Mouse (Mus musculus) gastrocnemius, postnatal 10 days (tissue): ENCODE results near the gene Atp5d. TPM values are rescaled to one million over a fixed set of nuclear protein-coding genes. Genes with fewer than 3 reads are reported as not detected.

ENCODE experiments used
- DNase-seq: peaks from one replicate; pipeline ENCODE4 v3.0.0; 2021; ENCODE audit warnings: mixed read lengths
- total RNA-seq, 2 experiments: library from RNA; stranded (reverse); gene quantifications; 2 replicates each; pipeline ENCODE4 v1.2.3; 2021

Gene Atp5d
- total RNA-seq, 2 experiments from 2014 or later, result 576 to 659 TPM

DNA sequence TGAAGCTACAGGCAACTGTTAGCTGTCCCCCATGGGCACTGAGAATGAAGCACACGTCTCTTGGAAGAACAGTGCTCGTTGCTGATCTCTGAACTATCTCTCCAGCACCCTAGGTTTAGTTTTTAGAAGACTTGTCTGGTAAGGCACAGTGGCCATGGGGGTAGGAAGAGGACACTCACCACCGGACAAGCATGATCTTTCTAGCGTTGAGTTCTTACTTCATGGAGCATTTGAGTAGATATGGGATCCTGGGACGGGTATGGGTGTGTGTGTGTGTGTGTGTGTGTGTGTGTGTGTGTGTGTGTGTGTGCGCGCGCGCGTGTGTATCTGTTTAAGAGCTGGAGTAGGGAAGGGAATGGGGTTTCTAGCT lies 2.2 kb downstream of the Atp5d start, which contains the start of gene Cbarp:
Cbarp (minus strand) TSS at position 170 of the 370 bp plus-strand sequence.
- no peak for DNase-seq

DNA sequence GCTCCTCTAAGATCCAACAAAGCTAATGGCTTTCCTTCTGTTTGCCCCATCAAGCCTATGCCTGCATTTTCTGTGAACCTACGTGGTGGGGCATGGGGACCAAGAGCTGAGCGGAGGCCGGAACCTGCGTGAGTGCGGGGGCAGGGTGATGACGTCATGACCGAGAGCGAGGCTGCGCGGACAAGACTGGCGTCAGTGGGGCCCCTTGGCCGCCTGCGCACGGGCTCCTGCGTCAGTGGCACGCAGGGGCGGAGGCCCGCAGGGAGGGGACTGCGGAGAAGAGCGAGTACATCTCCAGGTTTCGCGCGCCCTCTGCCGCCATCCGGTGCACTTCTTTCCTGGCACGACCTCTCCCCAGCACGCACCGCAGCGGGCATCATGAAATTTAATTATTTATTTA lies 2.8 kb downstream of the Atp5d start:
- DNase-seq, result peak; percentile 85

DNA sequence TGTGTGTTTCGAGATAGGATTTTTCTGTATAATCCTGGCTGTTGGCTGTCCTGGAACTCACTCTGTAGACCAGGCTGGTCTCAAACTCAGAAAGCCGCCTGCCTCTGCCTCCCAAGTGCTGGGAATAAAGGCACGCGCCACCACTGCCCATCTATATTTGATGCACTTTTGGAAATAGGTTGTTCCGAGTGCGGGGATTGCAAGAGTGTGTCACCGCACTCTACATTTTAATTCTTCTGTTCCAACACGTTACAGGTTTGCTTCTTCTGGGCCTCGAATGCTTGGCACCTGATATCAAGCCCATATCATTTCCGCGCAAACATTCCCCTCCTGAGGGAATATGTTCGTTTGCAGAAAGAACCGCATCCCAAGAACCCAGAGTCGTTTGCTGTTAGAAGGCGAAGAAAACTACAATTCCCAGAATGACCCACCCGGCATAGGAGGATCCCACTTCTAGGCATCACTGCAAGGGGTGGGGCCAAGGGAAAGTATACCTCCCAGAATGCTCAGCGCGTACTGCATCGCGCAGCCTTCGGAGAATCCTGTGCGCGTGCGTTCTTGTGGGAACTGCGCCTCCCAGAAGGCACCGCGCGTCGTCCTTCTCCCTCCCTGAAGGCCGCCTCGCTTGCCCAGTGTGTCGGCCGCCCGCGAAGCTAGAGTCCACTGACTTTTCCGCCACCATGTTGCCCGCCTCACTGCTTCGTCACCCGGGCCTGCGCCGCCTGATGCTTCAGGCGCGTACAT lies 3.5 kb downstream of the Atp5d start:
- DNase-seq, result peak; percentile 89

DNA sequence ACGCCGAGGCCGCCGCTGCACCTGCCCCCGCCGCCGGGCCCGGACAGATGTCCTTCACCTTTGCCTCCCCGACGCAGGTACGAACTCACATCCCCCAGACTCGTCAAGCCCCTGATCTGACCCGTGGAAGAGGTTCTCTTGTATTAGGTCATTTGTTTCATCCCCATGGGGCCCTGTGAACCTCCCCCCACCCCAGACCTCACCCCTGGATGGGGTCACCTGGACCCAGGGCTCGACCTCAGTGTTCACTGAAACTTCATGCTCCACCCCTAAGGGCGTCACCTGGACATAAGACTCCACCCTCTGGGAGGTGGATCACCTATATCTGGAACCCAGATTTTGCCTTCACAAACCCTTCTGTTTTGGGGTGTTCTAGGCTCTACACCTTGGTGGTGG lies 4.1 kb downstream of the Atp5d start:
- DNase-seq, result no peak

DNA sequence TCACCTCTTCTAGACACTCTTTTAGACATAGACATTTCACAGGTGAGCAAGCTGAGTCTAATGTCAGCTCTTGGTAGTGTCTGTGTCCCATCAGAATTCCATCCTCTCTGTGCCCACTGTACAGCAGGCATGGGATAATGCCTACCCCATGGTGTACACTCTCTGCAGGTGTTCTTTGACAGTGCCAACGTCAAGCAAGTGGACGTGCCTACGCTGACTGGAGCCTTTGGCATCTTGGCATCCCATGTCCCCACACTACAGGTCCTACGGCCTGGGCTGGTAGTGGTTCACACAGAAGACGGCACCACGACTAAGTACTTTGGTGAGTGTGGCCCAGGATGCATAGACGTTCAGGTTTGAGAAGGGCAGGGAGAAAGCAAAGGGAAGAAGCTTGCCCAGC lies 5.2 kb downstream of the Atp5d start:
- DNase-seq, result no peak

DNA sequence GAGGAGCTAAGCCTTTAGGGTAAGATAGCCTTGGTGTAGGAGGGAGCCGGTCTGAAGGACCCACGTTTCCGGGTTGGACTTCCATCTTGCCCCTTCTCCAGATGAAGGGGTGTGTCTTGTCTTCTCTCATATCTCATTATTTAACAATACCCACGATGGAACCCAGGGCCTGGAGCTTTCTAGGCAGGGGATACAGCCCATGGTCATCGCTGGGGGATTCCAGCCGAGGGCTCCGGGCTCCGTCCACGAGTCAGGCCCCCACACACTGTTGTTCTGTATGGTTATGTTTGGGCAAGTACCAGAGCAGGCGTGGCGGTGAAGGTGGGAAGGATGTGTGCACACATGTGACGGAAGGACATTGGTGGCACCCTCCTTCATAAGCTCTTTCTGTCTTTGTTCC lies 5.7 kb downstream of the Atp5d start:
- no peak for DNase-seq

DNA sequence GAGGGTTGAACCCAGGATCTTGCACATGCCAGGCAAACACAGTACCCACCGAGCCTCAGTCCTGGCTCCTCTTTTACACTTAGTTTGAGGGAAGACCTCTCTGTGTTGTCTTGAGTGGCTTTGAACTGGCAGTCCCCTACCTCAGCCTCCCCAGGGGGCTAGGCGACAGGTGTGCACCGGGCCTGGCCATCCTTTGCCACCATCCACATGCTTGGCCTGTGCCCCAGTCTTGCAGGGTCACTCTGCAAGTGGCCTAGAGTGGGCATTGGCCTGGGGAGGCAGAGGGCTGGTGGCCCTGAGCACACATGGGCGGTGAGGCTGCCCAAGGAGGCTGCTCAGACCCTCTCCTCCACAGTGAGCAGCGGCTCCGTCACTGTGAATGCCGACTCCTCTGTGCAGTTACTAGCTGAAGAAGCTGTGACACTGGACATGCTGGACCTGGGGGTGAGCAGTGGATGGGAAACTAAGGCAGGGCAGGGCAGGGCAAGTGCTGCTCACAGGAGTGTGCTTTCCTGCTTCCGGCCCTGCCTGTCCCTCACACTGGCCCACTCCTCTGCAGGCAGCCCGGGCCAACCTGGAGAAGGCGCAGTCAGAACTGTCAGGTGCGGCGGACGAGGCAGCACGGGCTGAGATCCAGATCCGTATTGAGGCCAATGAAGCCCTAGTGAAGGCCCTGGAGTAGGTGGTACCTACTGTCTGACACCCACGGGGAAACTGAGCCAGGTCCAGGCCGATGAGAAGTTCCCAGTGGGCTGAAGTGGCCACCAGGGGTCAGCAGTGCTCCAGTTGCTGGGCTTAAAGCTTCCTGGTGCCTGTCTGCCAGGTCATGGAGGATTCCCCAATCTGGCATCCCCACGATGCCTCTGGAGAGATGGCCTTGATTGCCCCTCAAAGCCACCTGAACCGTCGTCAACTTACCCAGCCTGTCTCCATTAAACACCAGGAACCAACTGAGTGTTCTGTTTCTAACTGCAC lies 6.7 kb downstream of the Atp5d start:
- peak; percentile 86 for DNase-seq

DNA sequence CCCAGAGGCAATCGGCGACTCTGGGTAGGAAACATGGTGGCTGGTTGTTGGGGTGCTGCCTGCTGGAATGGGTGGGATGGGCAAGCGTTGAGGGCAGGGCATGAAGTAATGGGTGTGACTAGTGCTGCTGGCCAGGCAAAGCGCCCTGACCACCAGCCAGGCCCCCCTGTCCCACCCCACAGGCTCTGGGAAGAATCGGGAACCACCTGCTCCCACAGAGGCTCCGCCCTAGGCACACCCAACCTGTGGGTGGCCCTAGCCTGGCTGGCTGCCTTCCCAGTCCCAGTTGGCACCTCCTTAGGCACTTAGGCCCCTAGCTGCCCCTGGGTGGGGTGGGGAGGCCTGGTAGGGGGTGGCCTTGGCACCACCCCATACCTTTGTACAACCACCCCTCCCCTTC lies 7.5 kb downstream of the Atp5d start:
- no peak for DNase-seq

DNA sequence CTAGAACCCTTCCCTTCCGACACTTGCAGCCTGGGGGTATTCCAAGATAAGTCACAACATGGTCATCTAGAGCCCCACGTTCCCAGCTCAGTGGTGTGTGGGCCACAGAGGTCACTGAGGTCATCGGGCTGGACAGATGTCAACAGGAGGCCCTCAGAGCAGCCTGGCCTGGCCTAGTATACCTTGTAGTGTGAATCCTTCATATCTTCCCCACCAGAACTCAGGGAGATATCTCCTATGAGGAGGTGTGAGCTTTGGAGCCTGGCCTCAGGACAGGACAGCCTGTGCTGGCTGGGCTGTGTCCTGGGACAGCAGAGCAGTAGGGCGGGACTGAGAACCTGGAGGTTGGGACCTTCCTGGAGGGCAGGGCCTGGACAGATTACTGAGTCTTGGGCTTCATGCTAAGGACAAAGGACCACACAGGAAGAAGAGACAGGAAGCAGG lies 8.2 kb downstream of the Atp5d start:
- DNase-seq, result no peak

DNA sequence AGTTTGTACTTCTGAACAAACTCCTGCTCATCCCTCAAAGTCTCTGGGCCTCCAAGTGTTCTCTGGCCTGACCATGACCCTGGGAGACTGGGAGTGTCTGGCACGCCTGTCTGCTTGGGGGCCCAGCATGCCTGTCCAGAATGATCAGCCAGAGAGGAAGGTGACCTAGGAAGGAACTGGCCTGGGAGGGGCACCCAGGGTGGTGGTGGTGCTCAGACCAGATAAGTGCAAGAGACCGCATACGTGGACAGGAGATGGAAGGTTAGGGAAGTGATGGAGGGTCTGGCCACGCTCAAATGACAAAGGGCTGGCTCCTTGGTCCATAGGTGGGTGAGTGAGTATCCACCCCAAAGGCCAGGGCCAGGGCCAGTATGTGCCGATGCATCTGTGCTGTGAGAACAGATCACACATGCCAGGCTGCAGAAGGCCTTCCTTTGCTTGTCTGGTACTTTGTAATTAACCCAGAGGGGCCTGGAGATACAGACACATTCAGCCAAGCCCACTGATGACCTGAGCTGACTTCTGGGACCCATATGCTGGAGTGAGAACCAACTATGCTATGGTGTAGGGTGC lies 8.8 kb downstream of the Atp5d start:
- no peak for DNase-seq

DNA sequence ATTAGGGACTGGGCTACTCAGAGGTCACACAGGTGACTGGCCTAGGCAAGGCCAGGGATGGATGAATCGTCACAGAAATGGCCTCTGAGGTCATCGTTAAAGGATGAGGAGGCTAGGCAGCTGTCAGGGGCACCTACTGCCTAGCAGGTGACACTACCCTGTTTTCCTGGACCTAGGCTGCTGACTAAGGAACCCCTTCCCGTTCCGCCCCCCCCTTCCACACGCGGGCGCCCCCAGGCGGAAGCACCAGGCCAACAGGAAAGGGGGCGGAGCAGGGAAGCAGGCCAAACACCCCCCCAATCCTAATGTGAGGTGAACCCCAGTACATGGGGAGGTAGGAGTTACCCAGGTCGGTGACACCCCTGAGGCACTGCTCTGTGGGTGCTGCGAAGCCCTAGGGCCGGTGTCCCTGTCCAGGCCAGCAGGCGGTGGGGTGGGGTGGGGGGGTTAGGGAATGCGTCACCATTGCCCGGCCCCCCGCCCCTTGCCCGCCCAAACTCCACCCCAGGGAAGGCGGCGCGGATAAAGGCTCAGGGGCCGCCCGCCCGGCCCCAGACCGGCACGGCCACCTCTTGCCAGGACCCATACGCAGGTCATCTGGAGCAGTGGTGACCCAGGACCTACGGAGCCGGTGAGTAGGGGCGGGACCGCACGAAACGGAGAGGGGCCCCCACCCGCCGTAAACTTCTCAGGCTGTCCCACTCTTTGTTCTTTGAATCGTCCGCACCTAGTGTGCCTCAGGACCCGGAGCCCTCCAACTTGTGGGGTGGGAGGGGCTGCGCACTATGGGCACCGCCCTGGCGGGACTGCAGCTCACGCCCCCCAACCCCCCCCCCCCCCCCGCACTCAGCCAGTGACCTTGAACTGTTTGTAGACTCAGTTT lies 9.5 kb downstream of the Atp5d start, which contains the start of gene Midn:
Midn (plus strand) TSS at position 554 of the 883 bp plus-strand sequence.
- DNase-seq, result peak; percentile 81

DNA sequence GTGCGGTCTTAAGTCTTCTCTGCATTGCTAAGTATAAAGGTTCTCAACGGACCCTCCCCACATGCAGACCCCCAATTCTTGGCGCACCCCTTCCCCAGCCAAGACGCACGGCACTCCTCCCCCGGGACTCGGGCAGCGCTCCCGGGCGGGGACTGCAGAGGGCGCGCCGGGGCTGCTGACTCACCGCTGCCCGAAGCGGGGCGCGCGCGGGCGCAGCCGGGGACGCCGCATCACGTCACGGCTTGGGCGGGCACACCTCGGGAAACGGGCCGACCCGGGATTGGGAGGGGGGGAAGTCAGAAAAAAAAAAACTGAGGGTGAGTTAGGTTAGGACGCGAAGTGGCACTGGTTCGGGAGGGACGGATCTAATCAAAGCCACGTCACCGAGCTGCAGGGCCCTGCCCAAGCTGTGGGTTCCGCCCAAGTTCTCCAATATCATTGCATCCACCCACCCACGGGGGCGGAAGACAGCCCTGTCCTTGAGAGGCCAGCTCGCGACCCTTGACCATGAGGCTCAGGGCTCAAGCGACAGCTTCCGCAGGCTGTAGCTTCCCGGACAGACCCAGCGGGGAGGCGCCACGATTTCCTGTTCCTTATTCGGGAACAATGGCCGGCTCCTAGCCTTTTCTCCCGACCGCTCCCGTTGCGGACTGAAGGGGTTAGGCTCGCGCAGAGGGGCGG lies 10.3 kb downstream of the Atp5d start:
- DNase-seq, result peak; percentile 96

DNA sequence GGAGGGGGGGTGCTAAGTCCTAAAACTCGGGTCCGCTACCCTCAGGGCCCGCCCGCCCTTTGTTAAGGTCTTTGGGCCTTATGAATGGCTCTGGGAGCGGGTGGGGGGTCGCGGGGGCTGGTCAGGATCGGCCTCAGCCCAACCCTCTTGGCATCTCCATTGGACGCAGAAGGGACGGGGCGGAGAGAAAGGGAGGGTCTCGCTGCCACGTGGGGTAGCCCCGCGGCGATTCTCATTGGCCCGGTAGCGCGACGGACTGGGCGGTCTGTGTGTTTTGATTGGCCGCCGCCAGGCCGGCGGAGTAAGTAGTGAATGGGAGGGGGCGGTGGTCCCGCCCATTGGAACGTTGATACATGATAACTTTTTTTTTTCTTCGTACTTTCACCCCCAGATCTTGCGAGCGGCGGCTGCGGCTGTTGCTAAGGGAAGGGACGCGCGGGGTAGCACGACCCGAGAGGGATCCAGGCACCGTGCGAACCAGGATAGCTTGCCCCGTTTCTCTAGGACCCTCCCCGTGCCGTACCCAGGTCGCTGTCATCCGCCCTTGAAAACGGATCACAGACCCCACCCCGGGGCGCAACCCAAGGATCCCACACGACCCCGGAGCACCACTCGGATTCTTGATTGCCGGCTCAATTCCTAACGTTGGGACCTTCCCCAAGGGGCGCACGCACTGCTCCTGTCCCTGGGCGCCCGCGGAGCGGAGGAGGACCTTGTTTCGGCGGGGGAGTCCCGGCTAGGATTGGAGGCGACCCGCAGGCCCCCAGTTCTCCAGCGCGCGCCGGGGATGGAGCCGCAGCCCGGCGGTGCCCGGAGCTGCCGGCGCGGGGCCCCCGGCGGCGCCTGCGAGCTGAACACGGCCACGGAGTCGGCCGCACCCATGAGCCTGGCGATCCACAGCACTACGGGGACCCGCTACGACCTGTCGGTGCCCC lies 11.1 kb downstream of the Atp5d start:
- DNase-seq, result peak; percentile 94

DNA sequence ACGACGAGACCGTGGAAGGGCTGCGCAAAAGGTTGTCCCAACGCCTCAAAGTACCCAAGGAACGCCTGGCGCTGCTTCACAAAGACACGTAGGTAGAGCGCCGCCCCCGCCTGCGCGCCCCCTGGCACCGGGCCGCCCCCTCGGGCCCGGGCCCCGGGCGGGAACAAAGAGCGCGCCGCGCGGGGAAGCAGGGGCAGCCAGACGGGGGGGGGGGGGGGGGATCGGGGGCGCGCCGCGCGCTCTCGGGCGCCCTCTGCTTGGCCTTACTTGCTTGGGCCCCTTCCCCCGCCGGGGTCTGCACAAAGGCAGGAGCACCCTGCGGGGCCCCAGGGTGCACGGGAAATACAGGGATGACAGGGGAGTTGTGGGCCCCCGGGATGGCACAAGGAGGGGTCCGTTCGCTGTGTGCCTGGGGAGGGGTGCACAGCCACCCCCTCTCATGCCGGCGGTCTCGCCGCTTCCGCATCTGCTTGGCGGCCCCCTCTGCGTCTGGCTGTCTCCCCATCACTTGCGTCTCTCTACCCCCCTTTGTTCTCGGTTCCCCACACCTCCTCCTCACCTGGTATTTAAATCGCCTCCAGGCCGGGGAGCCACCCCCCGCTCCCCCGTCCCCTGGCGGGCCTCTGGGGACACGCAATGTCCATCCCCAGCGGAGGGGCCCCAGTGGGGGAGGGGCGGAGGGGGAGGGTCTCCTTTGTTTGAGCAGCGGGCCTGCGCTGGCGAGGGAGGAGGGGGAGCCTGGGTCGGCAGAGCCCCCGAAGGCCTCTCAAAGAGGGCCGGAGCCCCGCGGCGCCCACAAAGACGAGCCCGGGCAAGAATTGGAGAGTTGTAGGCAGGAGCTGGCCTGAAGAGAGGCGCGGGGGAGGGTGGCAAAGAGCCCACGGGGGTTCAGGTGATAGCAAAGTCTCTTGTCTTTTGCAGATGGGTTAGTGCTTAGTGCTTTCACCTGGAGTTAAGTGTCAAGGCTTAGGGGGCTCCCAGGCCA lies 12.1 kb downstream of the Atp5d start:
- peak; percentile 63 for DNase-seq

DNA sequence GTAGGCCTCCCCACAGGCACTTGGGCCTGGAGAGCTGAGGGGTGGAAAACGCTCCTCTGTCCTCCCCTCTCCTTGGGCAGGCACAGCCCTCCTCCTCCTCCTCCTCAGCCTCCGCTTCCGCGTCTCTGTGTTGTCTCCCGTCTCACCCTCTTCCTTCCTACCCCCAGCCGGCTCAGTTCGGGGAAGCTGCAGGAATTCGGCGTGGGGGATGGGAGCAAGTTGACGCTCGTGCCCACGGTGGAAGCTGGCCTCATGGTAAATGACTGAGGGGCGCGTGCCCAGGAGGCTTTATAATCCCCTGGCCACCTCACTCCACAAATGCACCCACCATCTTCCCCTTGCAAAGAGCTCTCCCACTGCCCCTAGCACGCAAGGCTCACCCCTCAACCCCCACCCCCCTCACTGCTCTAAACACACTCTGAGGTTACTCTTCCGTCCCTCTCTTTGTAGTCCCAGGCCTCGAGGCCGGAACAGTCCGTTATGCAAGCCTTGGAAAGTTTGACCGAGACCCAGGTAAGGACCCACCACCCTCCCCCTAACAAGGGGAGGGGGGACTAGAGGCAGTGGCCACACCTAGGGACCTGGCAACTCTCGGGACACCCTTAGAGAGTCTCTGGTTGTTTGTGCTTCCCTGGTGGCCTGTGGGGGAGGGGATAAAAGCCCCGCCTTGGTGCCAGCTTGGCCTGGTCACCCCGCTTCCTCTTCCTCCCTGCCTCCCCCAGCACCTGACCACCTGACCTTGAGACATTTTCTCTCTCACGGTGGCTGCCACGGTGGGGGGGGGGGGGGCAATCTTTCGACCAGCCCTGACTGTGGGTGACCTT lies 13.0 kb downstream of the Atp5d start:
- DNase-seq, result peak; percentile 61

DNA sequence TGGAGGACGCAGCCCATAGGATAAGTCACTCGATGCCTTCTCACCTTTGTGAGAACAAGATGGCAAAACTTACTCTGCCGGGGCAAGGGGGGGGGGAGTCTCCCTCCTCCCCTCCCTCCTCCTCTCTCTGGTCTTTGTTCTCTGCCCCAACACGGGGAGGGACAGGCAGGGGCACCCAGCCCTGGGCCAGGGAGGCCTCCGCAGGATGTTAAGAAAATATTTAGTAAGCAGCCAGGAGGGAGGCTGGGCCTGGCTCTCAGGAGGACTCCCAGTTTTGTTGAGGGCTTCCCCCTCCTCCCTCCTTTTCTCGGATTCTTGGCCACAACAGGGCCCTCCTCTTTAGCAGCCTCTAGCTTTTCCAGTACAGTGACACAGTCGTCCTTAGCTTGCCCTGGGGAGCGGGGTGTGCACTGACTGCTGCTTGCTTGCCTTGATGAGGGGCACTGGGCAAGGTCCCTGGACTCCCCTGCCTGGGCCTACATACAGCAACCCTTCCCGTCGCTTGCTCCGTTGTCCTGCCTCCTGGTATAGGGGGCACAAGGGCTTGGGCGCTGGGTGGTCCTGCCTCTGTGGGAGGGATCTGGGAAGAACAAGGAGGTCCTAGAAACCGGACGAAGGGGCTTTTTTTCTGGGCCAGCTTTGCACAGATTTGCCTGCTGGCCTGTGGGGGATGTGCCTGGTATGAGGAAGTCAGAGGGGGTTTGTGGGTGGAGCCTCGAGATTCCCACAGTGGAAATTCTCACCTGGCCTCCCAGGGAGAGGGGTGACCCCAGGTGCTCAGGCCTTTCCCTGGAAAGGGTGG lies 13.8 kb downstream of the Atp5d start:
- DNase-seq, result peak; percentile 45

DNA sequence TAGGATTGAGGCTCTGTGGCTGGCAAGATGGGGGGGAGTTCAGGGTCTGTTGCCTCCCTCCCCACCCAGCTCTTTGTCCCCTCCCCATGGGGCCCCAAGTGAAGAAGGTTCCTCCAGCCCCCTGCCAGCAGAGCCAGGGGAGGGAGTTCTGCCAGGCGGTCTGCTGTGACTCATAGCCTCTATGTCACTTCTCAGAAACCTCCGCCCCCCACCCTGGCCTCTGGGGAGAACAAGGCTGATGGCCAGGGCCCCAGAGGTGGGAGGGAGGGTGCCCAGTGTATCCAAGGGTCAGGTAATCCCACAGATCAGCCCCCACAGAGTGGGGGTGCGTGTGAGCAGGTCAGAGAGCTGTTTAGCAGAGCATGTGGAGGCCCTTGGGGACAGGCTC lies 14.4 kb downstream of the Atp5d start:
- DNase-seq, result peak; percentile 29
